Mouse (Mus musculus) heart, embryonic 16.5 days (tissue): ENCODE results near the gene Ccdc57. TPM values are rescaled to one million over a fixed set of nuclear protein-coding genes. Genes with fewer than 3 reads are reported as not detected.

Experiments used
- ATAC-seq: fragments of 200-750 bp; cut with Nextera tagmentation; replicated peaks from 2 replicates; pipeline ENCODE4 v1.8.0; 2017; ENCODE audit warnings: moderate number of reproducible peaks; ENCODE audit not compliant: insufficient read depth, low FRiP score; ENCODE audit errors: extremely low read depth
- H3K27ac ChIP-seq: fragments of 300-500 bp; sonication (generic); 2 replicates; pipeline ENCODE4 v1.5.1; 2014; ENCODE audit warnings: mild to moderate bottlenecking, low read length, control low read depth, moderate library complexity
- H3K27me3 ChIP-seq: fragments of 300-500 bp; sonication (generic); 2 replicates; pipeline ENCODE4 v1.6.1; 2014; ENCODE audit warnings: low read length, mixed read lengths; ENCODE audit not compliant: control insufficient read depth, insufficient read depth
- H3K36me3 ChIP-seq: fragments of 300-500 bp; sonication (generic); 2 replicates; pipeline ENCODE4 v1.6.1; 2014; ENCODE audit not compliant: control insufficient read depth, insufficient read depth
- H3K4me1 ChIP-seq: fragments of 300-500 bp; sonication (generic); 2 replicates; pipeline ENCODE4 v1.6.1; 2014; ENCODE audit warnings: low read length, mixed read lengths; ENCODE audit not compliant: control insufficient read depth, insufficient read depth
- H3K4me2 ChIP-seq: fragments of 300-500 bp; sonication (generic); 2 replicates; pipeline ENCODE4 v1.6.1; 2014; ENCODE audit warnings: low read depth, mild to moderate bottlenecking, control low read depth, low read length
- H3K4me3 ChIP-seq: fragments of 300-500 bp; sonication (generic); 2 replicates; pipeline ENCODE4 v1.5.1; 2014; ENCODE audit warnings: mild to moderate bottlenecking, control low read depth, low read length
- H3K9ac ChIP-seq: fragments of 300-500 bp; sonication (generic); 2 replicates; pipeline ENCODE4 v1.6.1; 2014; ENCODE audit warnings: low read length, control low read depth
- H3K9me3 ChIP-seq: fragments of 300-500 bp; sonication (generic); replicated peaks from 2 replicates; pipeline ENCODE4 v1.6.1; 2016; ENCODE audit warnings: low read length; ENCODE audit not compliant: control insufficient read depth
- WGBS: fragments of 180-500 bp; shearing (Covaris S2); extraction: QIAGEN DNeasy Blood & Tissue Kit; methylation state at CpG from one replicate; pipeline ENCODE4 v1.1.7; 2014; 5-methylcytosine and 5-hydroxymethylcytosine counted together
- polyA plus RNA-seq: library from polyadenylated mRNA; unstranded; fragments of >200 nt; fragmentation: Nextera tagmentation; extraction: Ambion mirVana; gene quantifications from 2 replicates; pipeline ENCODE4 v1.2.1, GENCODE M21; 2015

The Ccdc57 gene
- polyA plus RNA-seq, 1 experiment from 2014 or later, result 4.5 TPM

DNA sequence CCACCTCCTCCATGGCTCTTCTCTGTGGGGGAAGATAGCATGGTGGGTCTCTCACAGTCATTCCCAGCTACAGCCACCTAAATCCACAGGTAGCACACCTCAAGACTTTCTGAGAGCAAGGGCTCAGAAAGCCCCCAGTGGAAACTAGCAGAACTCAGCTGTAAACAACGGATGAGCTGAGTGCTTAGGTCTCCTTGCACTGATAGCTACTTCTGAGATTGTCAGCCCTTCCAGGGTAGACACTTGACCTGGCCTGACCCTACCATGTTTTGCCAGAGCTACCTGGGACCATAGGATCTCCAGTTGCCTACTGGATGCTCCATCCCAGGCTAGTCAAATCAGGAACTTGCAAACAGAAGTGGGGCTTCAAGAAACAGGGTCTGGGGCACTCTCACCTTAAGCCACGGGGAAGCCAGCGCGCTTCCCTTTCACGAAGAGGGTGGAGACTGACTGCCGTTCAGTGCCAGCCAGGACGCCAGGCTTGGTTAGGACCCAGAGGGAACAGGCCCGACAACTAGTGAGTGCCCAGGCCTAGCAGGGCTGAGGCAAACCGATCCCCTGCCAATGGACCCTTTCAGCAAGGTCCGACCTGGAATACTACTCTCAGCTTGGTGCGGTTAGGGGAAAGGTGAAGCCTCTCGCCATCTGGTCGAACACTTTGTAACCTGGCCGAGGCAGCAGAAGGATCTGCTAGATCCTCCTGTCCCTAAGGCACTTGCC is 109.7 kb downstream of the Ccdc57 start:
- 1% methylated on average over 14 of the region's 14 CpGs for WGBS

DNA sequence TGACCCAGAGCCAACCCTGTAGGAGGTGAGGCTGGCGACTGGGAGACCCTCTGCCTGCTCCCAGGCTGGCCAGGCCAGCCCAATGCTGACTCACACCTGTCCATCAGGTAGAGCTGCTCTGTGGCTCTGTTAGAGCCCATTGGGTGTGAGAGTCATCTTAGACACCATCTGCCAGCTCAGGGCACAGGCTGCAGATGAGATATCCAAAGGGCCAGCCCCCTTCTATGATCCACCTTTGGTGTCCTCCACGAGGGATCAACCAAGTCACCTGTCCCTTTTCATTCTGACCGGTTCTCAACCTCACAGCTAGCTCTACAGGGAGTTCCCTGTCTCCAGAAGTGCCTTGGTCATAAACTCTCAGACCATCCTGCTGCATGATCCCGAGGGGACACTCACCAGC is 110.4 kb downstream of the Ccdc57 start:
- H3K4me1 ChIP-seq, result peaks cover 36% of the 10 kb centered on the region
- peak overlapping the region; percentile 93 for H3K9ac ChIP-seq
- ATAC-seq, result no peak
- peak overlapping the region; percentile 72 for H3K4me2 ChIP-seq
- no peaks in the 10 kb centered on the region for H3K27me3 ChIP-seq
- H3K9me3 ChIP-seq, result no peaks in the 10 kb centered on the region
- peaks cover 29% of the 10 kb centered on the region for H3K36me3 ChIP-seq
- no peak overlapping the region for H3K27ac ChIP-seq
- peak overlapping the region; percentile 78 for H3K4me3 ChIP-seq
- 52% methylated on average over 4 of the region's 4 CpGs for WGBS

More for the DNA sequence above, 109.7 kb downstream of the Ccdc57 start:
- ATAC-seq, result no peak
- Histone ChIP-seq H3K27me3 (no peaks in the 10 kb centered on the region), H3K9me3 (no peaks in the 10 kb centered on the region), H3K4me3 (peak overlapping the region; percentile 78), H3K4me2 (peak overlapping the region; percentile 72), H3K27ac (peak overlapping the region; percentile 89), H3K9ac (peak overlapping the region; percentile 93), H3K4me1 (peaks cover 36% of the 10 kb centered on the region), H3K36me3 (peaks cover 23% of the 10 kb centered on the region)

DNA sequence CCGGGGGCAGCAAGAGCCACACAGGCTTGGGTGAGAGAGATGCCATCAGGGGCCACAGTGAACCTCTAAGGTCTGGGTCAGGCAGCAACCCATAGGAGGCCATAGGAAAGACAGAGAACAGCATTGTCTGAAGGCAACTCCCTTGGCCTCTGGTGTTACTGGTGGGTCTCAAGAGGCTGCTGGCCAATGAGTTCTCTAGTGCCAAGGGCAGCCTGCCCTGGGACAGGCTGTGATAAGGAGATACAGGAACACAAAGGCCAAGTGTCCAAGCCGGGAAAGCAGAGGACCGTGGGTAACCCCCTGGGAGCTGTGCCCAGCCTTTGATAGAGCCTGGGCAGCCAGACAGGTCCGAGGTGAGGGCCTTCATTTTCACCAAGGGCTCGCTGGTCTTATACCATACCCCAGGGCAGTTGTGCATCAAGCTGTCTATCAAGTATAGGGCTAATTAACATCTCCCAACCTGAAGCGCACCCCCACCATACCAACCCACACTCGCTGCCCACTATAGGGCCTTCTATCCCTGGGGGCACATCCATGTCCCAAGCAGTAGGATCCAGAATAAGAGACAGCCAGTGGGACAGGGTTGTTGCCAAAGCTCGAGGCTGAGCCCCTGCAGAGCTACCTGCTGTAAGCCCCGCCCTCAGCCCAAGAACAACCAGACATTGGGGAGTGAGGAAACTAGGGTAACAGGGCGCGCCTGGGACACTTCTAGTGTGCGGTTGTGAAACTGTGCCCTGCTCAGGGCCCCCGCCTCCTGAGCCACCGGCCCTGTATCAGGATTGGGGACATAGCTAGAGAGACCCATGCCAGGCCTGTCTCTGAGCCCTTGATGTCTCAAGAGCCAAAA is 111.4 kb downstream of the Ccdc57 start:
- no peaks in the 10 kb centered on the region for H3K9me3 ChIP-seq
- H3K4me1 ChIP-seq, result peaks cover 36% of the 10 kb centered on the region
- peak overlapping the region; percentile 13 for H3K4me2 ChIP-seq
- H3K9ac ChIP-seq, result no peak overlapping the region
- 70% methylated on average over 14 of the region's 14 CpGs for WGBS
- H3K36me3 ChIP-seq, result peaks cover 38% of the 10 kb centered on the region
- H3K27me3 ChIP-seq, result no peaks in the 10 kb centered on the region
- 0 out of 2 replicates have a peak overlapping the region, but pooled peaks have one; percentile 4 for H3K27ac ChIP-seq
- H3K4me3 ChIP-seq, result no peak overlapping the region
- no peak for ATAC-seq

DNA sequence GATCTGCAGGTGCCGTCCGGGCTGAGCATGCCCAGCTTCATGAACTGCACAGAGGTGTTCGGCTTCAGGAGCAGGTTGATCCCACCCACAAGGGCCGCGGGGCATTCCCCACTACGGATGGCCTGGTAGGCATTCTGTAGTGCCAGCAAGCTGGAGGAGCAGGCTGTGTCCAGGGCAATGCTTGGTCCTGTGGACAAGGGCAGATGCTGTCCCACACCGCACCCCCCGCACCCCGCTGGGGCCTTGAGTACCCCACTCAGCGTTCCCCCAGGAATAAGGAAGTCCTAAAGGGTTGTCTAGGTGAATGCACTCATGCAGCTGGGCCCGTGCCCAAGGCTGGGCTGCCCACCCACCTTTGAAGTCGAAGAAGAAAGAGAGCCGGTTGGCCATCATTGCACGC is 112.1 kb downstream of the Ccdc57 start:
- Histone ChIP-seq H3K4me1 (peaks cover 31% of the 10 kb centered on the region), H3K27ac (no peak overlapping the region), H3K27me3 (no peaks in the 10 kb centered on the region), H3K4me2 (no peak overlapping the region), H3K9ac (no peak overlapping the region), H3K4me3 (no peak overlapping the region), H3K9me3 (no peaks in the 10 kb centered on the region), H3K36me3 (peaks cover 45% of the 10 kb centered on the region)
- WGBS, result 92% methylated on average over 14 of the region's 14 CpGs
- ATAC-seq, result no peak

DNA sequence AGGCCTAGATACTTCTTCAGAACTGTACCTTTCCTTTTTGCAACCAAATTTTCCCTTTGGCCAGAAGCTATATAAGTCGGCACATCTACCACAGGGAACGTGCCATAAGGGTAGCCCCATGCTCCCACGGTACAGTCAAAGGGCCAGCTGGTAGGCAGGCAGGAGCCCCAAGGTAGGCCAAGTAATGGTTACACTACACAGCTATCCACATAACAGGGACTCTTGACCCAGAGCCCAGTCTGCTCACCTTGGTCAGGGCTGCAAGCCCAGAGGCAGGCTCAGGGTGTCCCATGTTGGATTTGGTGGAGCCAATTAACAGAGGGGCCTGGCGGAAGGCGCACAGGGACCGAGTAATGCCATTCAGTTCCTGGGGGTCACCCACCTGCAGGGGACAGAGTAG is 113.1 kb downstream of the Ccdc57 start:
- Histone ChIP-seq H3K36me3 (peaks cover 55% of the 10 kb centered on the region), H3K4me2 (no peak overlapping the region), H3K4me3 (no peak overlapping the region), H3K27ac (no peak overlapping the region), H3K9ac (no peak overlapping the region), H3K9me3 (no peaks in the 10 kb centered on the region), H3K27me3 (no peaks in the 10 kb centered on the region), H3K4me1 (peaks cover 24% of the 10 kb centered on the region)
- WGBS, result 90% methylated on average over 6 of the region's 6 CpGs
- no peak for ATAC-seq

DNA sequence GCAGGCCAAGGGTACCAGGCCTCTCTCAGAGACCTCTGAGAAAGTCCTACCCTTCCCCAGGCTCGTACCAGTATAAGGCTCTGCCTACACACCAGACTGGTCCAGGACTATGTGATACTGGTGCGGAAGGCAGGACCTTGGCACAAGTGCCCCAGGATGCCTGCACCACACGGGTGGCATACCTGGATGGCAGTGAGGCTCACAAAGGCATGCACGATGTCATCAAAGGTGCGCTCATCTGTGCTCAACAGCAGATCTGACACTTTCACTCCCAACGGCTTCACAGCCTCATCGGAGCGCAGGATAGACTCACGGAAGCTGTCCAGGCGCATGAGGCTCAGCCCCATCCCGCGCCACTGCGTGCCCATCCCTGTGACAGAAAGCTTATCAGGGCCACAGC is 114.4 kb downstream of the Ccdc57 start:
- WGBS, result 95% methylated on average over 13 of the region's 13 CpGs
- Histone ChIP-seq H3K27me3 (no peaks in the 10 kb centered on the region), H3K9ac (no peak overlapping the region)

DNA sequence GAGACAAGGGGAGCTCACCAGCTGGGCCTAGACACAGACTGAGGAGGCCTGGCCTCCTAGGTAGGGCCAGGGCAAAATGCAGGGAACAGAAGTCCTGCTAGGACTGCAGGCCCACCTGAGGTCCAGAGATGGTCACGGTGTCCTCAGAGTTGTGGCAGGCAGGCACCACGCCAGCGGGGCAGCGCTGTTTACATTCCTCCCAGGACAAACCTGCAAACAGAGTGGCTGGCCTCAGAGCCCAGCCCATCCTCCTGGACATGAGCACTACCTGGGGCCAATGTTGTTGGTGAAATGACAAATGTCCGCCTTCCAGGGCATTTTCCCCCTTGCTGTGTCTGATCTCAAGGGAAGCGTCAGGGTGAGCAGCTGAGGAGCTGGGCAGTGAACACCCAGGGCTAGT is 115.3 kb downstream of the Ccdc57 start:
- Histone ChIP-seq H3K36me3 (peaks cover 75% of the 10 kb centered on the region), H3K4me1 (peaks cover 15% of the 10 kb centered on the region), H3K9me3 (no peaks in the 10 kb centered on the region), H3K4me2 (no peak overlapping the region), H3K27me3 (no peaks in the 10 kb centered on the region), H3K9ac (no peak overlapping the region), H3K27ac (no peak overlapping the region), H3K4me3 (no peak overlapping the region)
- no peak for ATAC-seq
- 86% methylated on average over 6 of the region's 6 CpGs for WGBS

More for the DNA sequence above, 114.4 kb downstream of the Ccdc57 start:
- Histone ChIP-seq H3K4me2 (no peak overlapping the region), H3K27ac (no peak overlapping the region), H3K9me3 (no peaks in the 10 kb centered on the region), H3K4me3 (no peak overlapping the region), H3K4me1 (peaks cover 24% of the 10 kb centered on the region), H3K36me3 (peaks cover 68% of the 10 kb centered on the region)
- no peak for ATAC-seq

DNA sequence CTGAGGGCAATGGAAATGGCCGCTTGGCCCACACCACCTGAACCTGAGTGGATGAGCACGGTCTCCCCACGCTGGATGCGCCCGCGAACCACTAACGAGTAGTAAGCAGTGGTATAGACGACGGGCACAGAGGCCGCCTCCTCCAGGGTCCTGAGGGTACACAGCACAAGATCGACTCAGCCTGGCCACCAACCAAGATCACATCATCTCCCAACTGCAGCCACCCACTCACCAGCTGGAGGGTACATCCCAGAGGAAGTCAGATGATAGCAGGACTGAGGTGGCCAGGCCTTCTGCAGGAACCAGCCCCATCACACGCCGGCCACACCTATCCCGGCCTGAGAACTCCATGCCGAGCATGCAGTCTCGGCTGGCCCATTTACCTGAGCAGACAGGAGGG is 120.6 kb downstream of the Ccdc57 start:
- Histone ChIP-seq H3K36me3 (peaks cover 95% of the 10 kb centered on the region), H3K27ac (no peak overlapping the region), H3K4me2 (no peak overlapping the region), H3K9me3 (no peaks in the 10 kb centered on the region), H3K4me1 (no peaks in the 10 kb centered on the region), H3K9ac (no peak overlapping the region), H3K27me3 (no peaks in the 10 kb centered on the region), H3K4me3 (no peak overlapping the region)
- 93% methylated on average over 16 of the region's 16 CpGs for WGBS
- ATAC-seq, result no peak

DNA sequence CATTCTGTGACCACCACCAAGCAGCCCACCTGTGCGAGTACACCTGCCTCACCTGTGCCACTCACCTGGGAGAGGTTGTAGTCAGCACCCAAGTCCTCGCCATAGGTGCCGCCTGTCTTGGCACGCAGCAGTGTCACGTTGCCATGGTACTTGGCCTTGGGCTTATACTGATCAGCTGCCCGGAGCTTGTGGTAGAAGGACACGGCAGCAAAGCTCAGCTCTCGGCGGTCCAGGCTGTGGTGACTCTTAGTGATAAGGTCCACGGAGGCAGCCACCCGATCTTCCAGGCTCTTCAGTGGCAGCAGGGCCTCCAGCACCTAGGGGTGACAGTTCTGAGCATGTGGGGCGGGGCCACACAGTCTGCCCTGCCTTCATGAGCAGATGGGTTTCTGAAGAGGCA is 124.7 kb downstream of the Ccdc57 start:
- ATAC-seq, result no peak
- peaks cover 66% of the 10 kb centered on the region for H3K36me3 ChIP-seq
- H3K4me1 ChIP-seq, result no peaks in the 10 kb centered on the region
- no peaks in the 10 kb centered on the region for H3K9me3 ChIP-seq
- no peak overlapping the region for H3K27ac ChIP-seq
- H3K9ac ChIP-seq, result no peak overlapping the region
- H3K27me3 ChIP-seq, result no peaks in the 10 kb centered on the region
- H3K4me2 ChIP-seq, result no peak overlapping the region
- H3K4me3 ChIP-seq, result no peak overlapping the region
- 82% methylated on average over 12 of the region's 12 CpGs for WGBS
